Mouse (Mus musculus): ENCODE results near the gene Pmpcb. TPM values are rescaled to one million over a fixed set of nuclear protein-coding genes. Genes with fewer than 3 reads are reported as not detected.
A peak's percentile ranks its signal among the peaks of the same experiment; 100 is the strongest.
"Not testable (repeated sequence)": the region's sequence is repeated elsewhere in the genome, so short reads cannot be mapped to it uniquely, and the experiment has no call there.

Gene Pmpcb
- polyA plus RNA-seq, 1 experiment = 14.6 TPM

DNA sequence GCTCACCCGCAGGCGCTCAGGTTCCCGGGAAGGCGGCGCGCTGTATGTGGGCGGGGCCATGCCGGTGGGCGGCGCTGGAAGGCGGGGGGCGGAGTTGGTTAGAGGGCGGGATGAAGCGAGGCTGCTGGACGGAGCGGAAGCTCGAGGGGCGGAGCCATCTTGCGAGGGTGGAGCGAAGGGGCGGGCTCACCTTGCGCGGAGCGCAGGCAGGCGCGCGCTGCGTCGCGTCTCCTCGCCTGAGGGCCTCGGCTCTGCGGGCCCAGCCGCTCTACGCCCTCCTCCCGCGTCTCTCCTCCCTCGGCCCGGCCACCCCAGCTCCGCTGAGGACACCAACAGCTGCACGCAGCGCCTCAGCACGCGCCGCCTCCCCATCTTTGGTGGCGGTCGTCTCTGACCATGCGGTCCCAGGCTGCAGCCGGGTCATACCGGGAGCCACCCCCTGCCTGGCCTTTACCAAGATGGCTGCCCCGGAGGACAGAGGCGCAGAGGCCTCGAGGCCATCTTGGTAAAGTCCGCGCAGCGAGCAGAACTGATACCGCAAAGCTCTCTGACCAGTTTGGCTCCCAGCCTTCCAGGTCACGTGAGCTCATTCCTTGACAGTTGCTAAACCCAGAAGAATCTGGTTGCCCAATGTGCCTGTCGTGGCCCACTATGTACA, 35.5 kb upstream of the Pmpcb start, which contains the start of gene Napepld:
TSS of gene Napepld (minus strand) at position 46 of the 658 bp plus-strand sequence.
- peak within 1 kb of the TSS; percentile 93 for H3K27ac ChIP-seq (ENCODE audit: insufficient read depth, low read depth, low read length)

DNA sequence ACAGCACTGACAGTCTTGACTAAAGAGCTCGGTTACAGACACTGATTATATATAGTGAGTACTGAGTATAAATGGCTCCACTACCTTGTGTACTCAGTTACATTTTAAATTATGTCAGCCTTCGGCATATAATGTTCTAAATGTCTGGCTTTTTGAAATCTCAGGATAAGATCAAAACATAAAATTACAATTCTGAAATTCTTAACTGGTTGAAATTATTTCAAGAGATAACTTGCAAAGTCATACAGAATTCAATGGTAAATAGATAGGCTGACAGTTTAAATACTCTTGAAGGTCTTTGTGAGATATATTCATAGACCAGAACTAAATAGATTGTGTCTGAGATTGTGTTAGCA, 35.0 kb upstream of the Pmpcb start:
- H3K36me3 ChIP-seq (ENCODE audit: control insufficient read depth, insufficient read depth, low read length) = no peaks in the 10 kb centered on the region
- H3K27me3 ChIP-seq (ENCODE audit: control insufficient read depth, insufficient read depth, low read length) = no peaks in the 10 kb centered on the region
- TF ChIP-seq POLR2A (IDR thresholded peaks at IDR 0.05; ENCODE audit: low read depth, low read length) (no peak), CTCF (IDR thresholded peaks at IDR 0.05; ENCODE audit: extremely low read depth, insufficient read length, insufficient replicate concordance, low read depth, low read length) (no peak)
- 42% methylated on average over 2 of the region's 2 CpGs for WGBS
- peaks cover 3% of the 10 kb centered on the region for H3K4me1 ChIP-seq (ENCODE audit: control insufficient read depth, insufficient read depth, insufficient read length, low read length)
- H3K27ac ChIP-seq (ENCODE audit: insufficient read depth, low read depth, low read length) = peak overlapping the region; percentile 93
- H3K4me3 ChIP-seq (ENCODE audit: low read depth, low read length) = peak overlapping the region; percentile 75

More for the DNA sequence above, 35.5 kb upstream of the Pmpcb start, which contains the start of gene Napepld:
- no peaks in the 10 kb centered on the region for H3K27me3 ChIP-seq (ENCODE audit: control insufficient read depth, insufficient read depth, low read length)
- H3K4me3 ChIP-seq (ENCODE audit: low read depth, low read length) = peak within 1 kb of the TSS; percentile 75
- under 1% methylated on average over 59 of the region's 59 CpGs for WGBS
- no peaks in the 10 kb centered on the region for H3K36me3 ChIP-seq (ENCODE audit: control insufficient read depth, insufficient read depth, low read length)
- TF ChIP-seq CTCF (IDR thresholded peaks at IDR 0.05; ENCODE audit: extremely low read depth, insufficient read length, insufficient replicate concordance, low read depth, low read length) = no peak
- peak; percentile 96 for TF ChIP-seq POLR2A (IDR thresholded peaks at IDR 0.05; ENCODE audit: low read depth, low read length)
- peaks cover 3% of the 10 kb centered on the region for H3K4me1 ChIP-seq (ENCODE audit: control insufficient read depth, insufficient read depth, insufficient read length, low read length)

DNA sequence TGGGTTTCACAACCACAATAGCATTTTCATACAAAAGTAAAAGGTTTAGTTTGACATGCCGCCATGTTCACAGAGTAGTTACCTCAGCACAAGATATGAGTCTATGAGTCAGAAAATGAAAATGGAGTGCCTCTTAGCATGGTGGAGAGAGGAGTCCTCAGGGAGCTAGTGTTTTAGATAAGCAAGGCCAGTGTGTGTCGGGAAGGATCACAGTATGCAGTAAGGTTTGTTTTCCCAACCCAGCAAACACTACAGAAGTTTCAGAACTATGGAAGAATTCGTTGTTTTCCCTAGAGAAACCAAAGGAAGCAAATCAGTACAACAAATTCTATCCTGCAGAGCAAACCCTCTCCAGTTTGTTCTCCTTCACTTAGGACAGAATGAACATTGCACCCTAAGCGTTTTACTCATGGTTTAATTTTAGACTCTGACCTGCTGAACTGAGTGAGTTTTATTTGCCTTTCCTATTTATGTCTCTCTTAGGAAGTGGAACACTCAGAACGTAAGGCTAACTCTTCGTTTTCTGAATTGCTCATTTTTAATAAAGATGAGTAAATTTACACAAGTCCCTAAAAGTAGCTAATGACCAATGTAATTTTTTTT, 34.0 kb upstream of the Pmpcb start:
- no peaks in the 10 kb centered on the region for H3K36me3 ChIP-seq (ENCODE audit: control insufficient read depth, insufficient read depth, low read length)
- TF ChIP-seq POLR2A (IDR thresholded peaks at IDR 0.05; ENCODE audit: low read depth, low read length) = no peak
- TF ChIP-seq CTCF (IDR thresholded peaks at IDR 0.05; ENCODE audit: extremely low read depth, insufficient read length, insufficient replicate concordance, low read depth, low read length) = no peak
- peak overlapping the region; percentile 98 for H3K27ac ChIP-seq (ENCODE audit: insufficient read depth, low read depth, low read length)
- no peaks in the 10 kb centered on the region for H3K27me3 ChIP-seq (ENCODE audit: control insufficient read depth, insufficient read depth, low read length)
- no peak overlapping the region for H3K4me3 ChIP-seq (ENCODE audit: low read depth, low read length)
- 26% methylated on average over 6 of the region's 6 CpGs for WGBS
- peaks cover 3% of the 10 kb centered on the region for H3K4me1 ChIP-seq (ENCODE audit: control insufficient read depth, insufficient read depth, insufficient read length, low read length)

DNA sequence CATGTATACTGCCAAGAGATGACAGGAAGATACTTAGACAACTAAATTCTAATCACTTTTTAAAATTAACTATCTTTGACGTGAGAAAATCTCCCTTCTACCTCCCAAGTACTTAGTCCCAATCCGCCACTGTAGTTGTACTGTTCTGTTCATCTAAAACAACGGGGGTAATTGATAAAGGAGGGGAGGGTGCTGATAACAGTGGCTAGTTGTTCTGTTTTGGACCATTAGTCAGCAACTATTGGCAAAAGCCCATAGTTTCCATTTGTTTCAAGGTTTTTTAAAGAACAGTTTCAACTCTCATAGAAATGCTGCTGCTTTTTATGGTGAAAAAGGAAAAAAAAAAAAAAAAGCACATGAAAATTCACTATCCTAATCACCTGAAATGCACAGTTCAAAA, 33.2 kb upstream of the Pmpcb start:
- Histone ChIP-seq H3K36me3 (ENCODE audit: control insufficient read depth, insufficient read depth, low read length) (no peaks in the 10 kb centered on the region), H3K27me3 (ENCODE audit: control insufficient read depth, insufficient read depth, low read length) (no peaks in the 10 kb centered on the region), H3K4me3 (ENCODE audit: low read depth, low read length) (no peak overlapping the region), H3K27ac (ENCODE audit: insufficient read depth, low read depth, low read length) (no peak overlapping the region), H3K4me1 (ENCODE audit: control insufficient read depth, insufficient read depth, insufficient read length, low read length) (peaks cover 3% of the 10 kb centered on the region)
- no peak for TF ChIP-seq CTCF (IDR thresholded peaks at IDR 0.05; ENCODE audit: extremely low read depth, insufficient read length, insufficient replicate concordance, low read depth, low read length)
- no peak for TF ChIP-seq POLR2A (IDR thresholded peaks at IDR 0.05; ENCODE audit: low read depth, low read length)
- 48% methylated on average over 3 of the region's 3 CpGs for WGBS

DNA sequence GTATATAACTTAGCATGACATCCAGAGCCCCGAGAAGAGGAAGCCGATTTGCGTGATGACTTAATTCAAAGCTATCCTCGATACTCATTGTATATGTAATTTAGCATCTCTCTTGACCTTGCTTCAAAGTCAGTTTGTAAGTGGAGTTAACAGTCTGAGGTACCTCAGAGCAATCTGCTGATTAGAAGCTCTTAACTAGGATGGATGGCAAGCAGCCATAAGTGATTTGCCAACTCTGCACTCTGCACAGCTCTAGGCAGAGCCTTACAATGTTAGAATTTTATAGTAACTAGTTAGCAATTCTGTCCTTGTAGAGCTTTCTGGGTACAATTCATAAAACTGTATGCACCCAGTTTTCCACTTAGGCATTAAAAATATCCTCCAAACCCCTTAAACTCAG, 30.4 kb upstream of the Pmpcb start:
- WGBS = 90% methylated on average over 4 of the region's 4 CpGs
- H3K27ac ChIP-seq (ENCODE audit: insufficient read depth, low read depth, low read length) = no peak overlapping the region
- TF ChIP-seq CTCF (IDR thresholded peaks at IDR 0.05; ENCODE audit: extremely low read depth, insufficient read length, insufficient replicate concordance, low read depth, low read length) (no peak), POLR2A (IDR thresholded peaks at IDR 0.05; ENCODE audit: low read depth, low read length) (no peak)

DNA sequence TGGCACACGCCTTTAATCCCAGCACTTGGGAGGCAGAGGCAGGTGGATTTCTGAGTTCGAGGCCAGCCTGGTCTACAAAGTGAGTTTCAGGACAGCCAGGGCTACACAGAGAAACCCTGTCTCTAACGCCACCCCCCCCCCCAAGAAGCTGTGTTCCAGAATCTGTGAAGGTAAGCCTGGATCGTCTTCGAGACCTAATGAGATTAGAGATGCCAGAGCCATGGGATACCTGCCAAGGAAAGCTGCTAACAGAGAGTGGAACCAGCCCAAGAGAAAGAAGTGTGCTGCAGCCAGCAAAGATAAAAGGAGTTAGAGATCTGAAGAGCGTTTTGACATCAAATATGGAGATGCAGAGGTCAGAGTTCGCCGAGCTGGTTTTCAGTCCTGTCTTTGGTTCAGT, 28.9 kb upstream of the Pmpcb start:
- not testable (repeated sequence) for H3K4me1 ChIP-seq (ENCODE audit: control insufficient read depth, insufficient read depth, insufficient read length, low read length); H3K27ac ChIP-seq (ENCODE audit: insufficient read depth, low read depth, low read length); H3K4me3 ChIP-seq (ENCODE audit: low read depth, low read length); H3K36me3 ChIP-seq (ENCODE audit: control insufficient read depth, insufficient read depth, low read length); H3K27me3 ChIP-seq (ENCODE audit: control insufficient read depth, insufficient read depth, low read length)
- WGBS = 84% methylated on average over 8 of the region's 8 CpGs

More for the DNA sequence above, 30.4 kb upstream of the Pmpcb start:
- Histone ChIP-seq H3K27me3 (ENCODE audit: control insufficient read depth, insufficient read depth, low read length) (no peaks in the 10 kb centered on the region), H3K4me3 (ENCODE audit: low read depth, low read length) (no peak overlapping the region), H3K36me3 (ENCODE audit: control insufficient read depth, insufficient read depth, low read length) (no peaks in the 10 kb centered on the region), H3K4me1 (ENCODE audit: control insufficient read depth, insufficient read depth, insufficient read length, low read length) (peaks cover 3% of the 10 kb centered on the region)

DNA sequence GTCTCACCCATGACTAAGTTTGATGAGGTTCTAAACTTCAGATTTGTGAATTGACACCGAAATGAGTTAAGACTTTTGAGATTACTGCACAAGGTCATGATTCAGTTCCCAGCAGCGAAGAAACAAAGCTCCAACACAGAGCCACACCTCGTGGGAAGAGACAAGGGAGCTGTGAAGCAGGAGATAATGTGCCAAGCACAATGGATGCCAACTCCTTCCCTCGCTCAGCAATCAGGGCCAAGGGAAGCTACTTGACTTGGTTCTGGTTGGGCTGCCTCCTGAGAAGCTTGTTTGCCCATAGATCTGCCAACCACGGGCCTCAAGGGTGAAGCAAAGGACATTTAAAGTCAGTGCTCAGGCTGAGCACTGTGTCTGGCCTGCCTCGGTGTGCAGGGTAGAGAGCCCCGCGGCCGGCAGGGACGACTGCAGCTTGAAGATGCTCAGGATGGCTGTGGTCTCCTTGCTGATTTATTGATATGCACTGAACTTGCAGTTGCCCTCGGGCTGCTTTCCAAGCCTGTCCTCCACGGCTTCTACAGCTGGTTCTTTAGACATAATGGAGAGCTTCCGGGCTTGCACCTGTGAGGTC, 24.7 kb upstream of the Pmpcb start:
- Histone ChIP-seq H3K27ac (ENCODE audit: insufficient read depth, low read depth, low read length) (no peak overlapping the region), H3K27me3 (ENCODE audit: control insufficient read depth, insufficient read depth, low read length) (no peaks in the 10 kb centered on the region), H3K36me3 (ENCODE audit: control insufficient read depth, insufficient read depth, low read length) (no peaks in the 10 kb centered on the region), H3K4me1 (ENCODE audit: control insufficient read depth, insufficient read depth, insufficient read length, low read length) (no peaks in the 10 kb centered on the region; the same call in 1 of the 2 replicates), H3K4me3 (ENCODE audit: low read depth, low read length) (no peak overlapping the region)
- 65% methylated on average over 13 of the region's 13 CpGs for WGBS
- no peak for TF ChIP-seq POLR2A (IDR thresholded peaks at IDR 0.05; ENCODE audit: low read depth, low read length)
- no peak for TF ChIP-seq CTCF (IDR thresholded peaks at IDR 0.05; ENCODE audit: extremely low read depth, insufficient read length, insufficient replicate concordance, low read depth, low read length)
